Mouse (Mus musculus): Measurements from ENCODE around the gene Xrcc1. TPM values are rescaled to one million over a fixed set of nuclear protein-coding genes. Genes with fewer than 3 reads are reported as not detected.
A peak's percentile ranks its signal among the peaks of the same experiment; 100 is the strongest.

Gene Xrcc1
- polyA plus RNA-seq, 1 experiment from 2014 or later = 101 TPM

DNA sequence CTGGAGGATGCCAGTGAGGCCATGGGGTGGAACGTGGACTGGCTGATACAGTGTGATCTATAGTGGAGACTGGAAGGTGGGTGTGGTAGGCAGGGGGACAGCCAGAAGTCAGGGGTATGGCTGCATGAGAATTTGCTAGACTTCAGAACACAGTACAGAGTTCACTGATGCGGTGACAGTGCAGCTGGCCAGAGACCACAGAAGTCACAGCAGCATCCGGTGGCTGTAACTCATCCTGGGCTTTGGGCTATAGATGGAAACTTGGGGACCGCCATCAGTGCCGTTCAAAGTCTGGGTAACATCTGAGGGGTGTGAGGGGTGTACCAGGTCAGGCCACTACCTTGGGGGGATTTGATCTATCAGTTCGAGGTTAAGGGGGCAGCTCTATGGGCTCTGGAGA, 22.4 kb upstream of the Xrcc1 start:
- Histone ChIP-seq H3K9me3 (ENCODE audit: control insufficient read depth, low read length) (no peaks in the 10 kb centered on the region), H3K4me3 (ENCODE audit: low read depth, low read length) (no peak overlapping the region), H3K27ac (ENCODE audit: low read depth, low read length) (no peak overlapping the region), H3K4me2 (no peak overlapping the region), H3K4me1 (ENCODE audit: control insufficient read depth, insufficient read depth, low read length) (no peaks in the 10 kb centered on the region), H3K27me3 (ENCODE audit: control insufficient read depth, insufficient read depth, low read length) (no peaks in the 10 kb centered on the region), H3K36me3 (ENCODE audit: control insufficient read depth, insufficient read depth, low read length) (no peaks in the 10 kb centered on the region), H3K9ac (ENCODE audit: low read length) (no peak overlapping the region)
- WGBS = 89% methylated on average over 6 of the region's 6 CpGs
- DNase-seq (ENCODE audit: low spot score, missing footprints) (no peak), ATAC-seq (ENCODE audit: low FRiP score) (no peak)

DNA sequence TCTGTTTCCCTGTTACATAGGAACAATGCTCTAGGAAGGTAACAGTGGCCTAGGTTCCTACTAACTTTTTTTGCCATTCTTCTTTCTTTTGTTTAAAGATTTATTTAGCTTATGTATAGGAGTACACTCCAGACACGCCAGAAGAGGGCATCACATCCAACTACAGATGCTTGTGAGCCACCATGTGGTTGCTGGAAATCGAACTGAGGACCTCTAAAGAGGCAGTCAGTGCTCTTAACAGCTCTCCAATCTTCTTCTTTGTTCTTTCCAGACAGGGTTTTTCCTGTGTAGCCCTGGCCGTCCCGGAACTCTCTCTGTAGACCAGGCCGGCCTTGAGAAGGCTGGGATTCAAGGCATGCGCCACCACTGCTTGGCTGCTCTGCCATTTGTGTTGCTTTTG, 21.1 kb upstream of the Xrcc1 start:
- Histone ChIP-seq H3K36me3 (ENCODE audit: control insufficient read depth, insufficient read depth, low read length) (no peaks in the 10 kb centered on the region), H3K9ac (ENCODE audit: low read length) (no peak overlapping the region), H3K4me2 (no peak overlapping the region), H3K9me3 (ENCODE audit: control insufficient read depth, low read length) (no peaks in the 10 kb centered on the region), H3K27ac (ENCODE audit: low read depth, low read length) (no peak overlapping the region), H3K4me1 (ENCODE audit: control insufficient read depth, insufficient read depth, low read length) (peaks cover 5% of the 10 kb centered on the region), H3K4me3 (ENCODE audit: low read depth, low read length) (no peak overlapping the region), H3K27me3 (ENCODE audit: control insufficient read depth, insufficient read depth, low read length) (no peaks in the 10 kb centered on the region)
- no peak for ATAC-seq (ENCODE audit: low FRiP score)
- WGBS = 84% methylated on average over 6 of the region's 6 CpGs
- no peak for DNase-seq (ENCODE audit: low spot score, missing footprints)

DNA sequence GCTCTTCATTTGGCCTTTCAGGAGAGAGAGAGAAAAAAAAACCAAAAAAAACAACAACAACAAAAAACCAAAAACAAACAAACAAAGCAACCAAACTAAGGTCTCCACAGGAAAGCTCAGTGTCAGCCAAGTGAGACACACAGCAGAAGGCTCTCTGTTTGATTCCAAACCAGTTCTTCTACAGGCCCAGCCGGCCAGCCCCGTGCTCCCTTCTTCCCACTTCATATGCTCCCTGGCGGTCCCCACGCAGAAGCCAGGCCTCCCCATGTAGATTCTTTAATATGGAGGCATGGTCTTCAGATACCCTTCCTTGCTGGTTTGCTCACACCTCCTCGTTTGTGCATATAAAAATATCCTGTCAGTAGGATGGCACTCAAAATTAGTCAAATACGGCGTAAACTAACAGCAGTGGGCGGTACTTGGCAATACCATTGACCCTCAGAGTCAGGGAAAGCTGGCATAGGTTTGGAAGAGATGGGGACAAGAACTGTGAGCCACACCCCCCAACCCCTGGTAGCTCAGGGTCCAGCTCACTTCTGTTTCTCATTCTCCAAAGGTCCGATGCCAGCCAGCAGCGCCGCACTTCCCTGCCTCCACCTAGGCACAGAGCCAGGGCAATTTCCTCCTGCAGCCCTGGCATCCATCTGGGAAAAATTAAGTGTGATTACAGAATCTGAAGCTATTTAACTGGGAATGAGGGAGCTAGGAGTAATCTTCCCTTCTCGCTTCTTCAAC, 20.2 kb upstream of the Xrcc1 start:
- Histone ChIP-seq H3K27me3 (ENCODE audit: control insufficient read depth, insufficient read depth, low read length) (no peaks in the 10 kb centered on the region), H3K27ac (ENCODE audit: low read depth, low read length) (no peak overlapping the region), H3K9ac (ENCODE audit: low read length) (no peak overlapping the region), H3K4me2 (no peak overlapping the region), H3K9me3 (ENCODE audit: control insufficient read depth, low read length) (no peaks in the 10 kb centered on the region), H3K36me3 (ENCODE audit: control insufficient read depth, insufficient read depth, low read length) (no peaks in the 10 kb centered on the region), H3K4me3 (ENCODE audit: low read depth, low read length) (no peak overlapping the region), H3K4me1 (ENCODE audit: control insufficient read depth, insufficient read depth, low read length) (peaks cover 5% of the 10 kb centered on the region)
- DNase-seq (ENCODE audit: low spot score, missing footprints) (no peak), ATAC-seq (ENCODE audit: low FRiP score) (no peak)
- 91% methylated on average over 12 of the region's 12 CpGs for WGBS

- Histone ChIP-seq H3K36me3 (ENCODE audit: control insufficient read depth, insufficient read depth, low read length) (peaks cover 3% of the 10 kb centered on the region; the same call in 1 of the 2 replicates), H3K27ac (ENCODE audit: low read depth, low read length) (no peak overlapping the region), H3K4me1 (ENCODE audit: control insufficient read depth, insufficient read depth, low read length) (peaks cover 18% of the 10 kb centered on the region), H3K9ac (ENCODE audit: low read length) (no peak overlapping the region), H3K9me3 (ENCODE audit: control insufficient read depth, low read length) (no peaks in the 10 kb centered on the region), H3K4me3 (ENCODE audit: low read depth, low read length) (no peak overlapping the region), H3K4me2 (no peak overlapping the region), H3K27me3 (ENCODE audit: control insufficient read depth, insufficient read depth, low read length) (peaks cover 8% of the 10 kb centered on the region)
- DNase-seq (ENCODE audit: low spot score, missing footprints) (no peak), ATAC-seq (ENCODE audit: low FRiP score) (no peak)
- WGBS = 92% methylated on average over 11 of the region's 11 CpGs
Observed at GRCm38 (mm10) chr7:24528861-24529260, 17.2 kb upstream of the Xrcc1 start.

GRCm38 (mm10) chr7:24529580-24529979, 16.5 kb upstream of the Xrcc1 start:
- peaks cover 3% of the 10 kb centered on the region; the same call in 1 of the 2 replicates for H3K36me3 ChIP-seq (ENCODE audit: control insufficient read depth, insufficient read depth, low read length)
- WGBS = 58% methylated on average over 11 of the region's 11 CpGs
- no peak for DNase-seq (ENCODE audit: low spot score, missing footprints)
- peaks cover 20% of the 10 kb centered on the region for H3K4me1 ChIP-seq (ENCODE audit: control insufficient read depth, insufficient read depth, low read length)
- peak overlapping the region; percentile 75 for H3K9ac ChIP-seq (ENCODE audit: low read length)
- H3K9me3 ChIP-seq (ENCODE audit: control insufficient read depth, low read length) = no peaks in the 10 kb centered on the region
- 0 out of 2 replicates have a peak overlapping the region, but pooled peaks have one; percentile 67 for H3K27ac ChIP-seq (ENCODE audit: low read depth, low read length)
- peaks cover 12% of the 10 kb centered on the region for H3K27me3 ChIP-seq (ENCODE audit: control insufficient read depth, insufficient read depth, low read length)
- H3K4me3 ChIP-seq (ENCODE audit: low read depth, low read length) = peak overlapping the region; percentile 53
- H3K4me2 ChIP-seq = peak overlapping the region; percentile 76
- ATAC-seq (ENCODE audit: low FRiP score) = no peak

- H3K4me3 ChIP-seq (ENCODE audit: low read depth, low read length) = peak within 1 kb of the TSS; percentile 53
- WGBS = 1% methylated on average over 44 of the region's 44 CpGs
- H3K9ac ChIP-seq (ENCODE audit: low read length) = peak within 1 kb of the TSS; percentile 75
- peak within 1 kb of the TSS; percentile 67 for H3K27ac ChIP-seq (ENCODE audit: low read depth, low read length)
- H3K9me3 ChIP-seq (ENCODE audit: control insufficient read depth, low read length) = no peaks in the 10 kb centered on the region
- H3K27me3 ChIP-seq (ENCODE audit: control insufficient read depth, insufficient read depth, low read length) = peaks cover 12% of the 10 kb centered on the region
- H3K4me1 ChIP-seq (ENCODE audit: control insufficient read depth, insufficient read depth, low read length) = peaks cover 20% of the 10 kb centered on the region
- H3K36me3 ChIP-seq (ENCODE audit: control insufficient read depth, insufficient read depth, low read length) = peaks cover 5% of the 10 kb centered on the region; the same call in 1 of the 2 replicates
- peak; percentile 91 for ATAC-seq (ENCODE audit: low FRiP score)
- peak within 1 kb of the TSS; percentile 76 for H3K4me2 ChIP-seq
- DNase-seq (ENCODE audit: low spot score, missing footprints) = peak; percentile 100
Observed at GRCm38 (mm10) chr7:24530062-24530931, 15.8 kb upstream of the Xrcc1 start, which contains the start of gene Irgq. Gene Irgq, plus strand, starts transcription at chr7:24530689.

- Histone ChIP-seq H3K9me3 (ENCODE audit: control insufficient read depth, low read length) (no peaks in the 10 kb centered on the region), H3K27me3 (ENCODE audit: control insufficient read depth, insufficient read depth, low read length) (peaks cover 12% of the 10 kb centered on the region), H3K4me1 (ENCODE audit: control insufficient read depth, insufficient read depth, low read length) (peaks cover 20% of the 10 kb centered on the region), H3K36me3 (ENCODE audit: control insufficient read depth, insufficient read depth, low read length) (peaks cover 5% of the 10 kb centered on the region; the same call in 1 of the 2 replicates), H3K4me2 (peak overlapping the region; percentile 76), H3K9ac (ENCODE audit: low read length) (peak overlapping the region; percentile 75), H3K27ac (ENCODE audit: low read depth, low read length) (peak overlapping the region; percentile 50; the same call in 1 of the 2 replicates), H3K4me3 (ENCODE audit: low read depth, low read length) (peak overlapping the region; percentile 53)
- ATAC-seq (ENCODE audit: low FRiP score) (peak; percentile 74), DNase-seq (ENCODE audit: low spot score, missing footprints) (peak; percentile 97)
- WGBS = under 1% methylated on average over 43 of the region's 43 CpGs
Observed at GRCm38 (mm10) chr7:24531211-24531971, 14.7 kb upstream of the Xrcc1 start.

- DNase-seq (ENCODE audit: low spot score, missing footprints) = peak; percentile 86
- H3K36me3 ChIP-seq (ENCODE audit: control insufficient read depth, insufficient read depth, low read length) = peaks cover 5% of the 10 kb centered on the region; the same call in 1 of the 2 replicates
- 53% methylated on average over 28 of the region's 28 CpGs for WGBS
- H3K9ac ChIP-seq (ENCODE audit: low read length) = no peak overlapping the region
- peaks cover 20% of the 10 kb centered on the region for H3K4me1 ChIP-seq (ENCODE audit: control insufficient read depth, insufficient read depth, low read length)
- no peaks in the 10 kb centered on the region for H3K9me3 ChIP-seq (ENCODE audit: control insufficient read depth, low read length)
- peaks cover 12% of the 10 kb centered on the region for H3K27me3 ChIP-seq (ENCODE audit: control insufficient read depth, insufficient read depth, low read length)
- H3K4me3 ChIP-seq (ENCODE audit: low read depth, low read length) = no peak overlapping the region
- no peak overlapping the region for H3K27ac ChIP-seq (ENCODE audit: low read depth, low read length)
- peak overlapping the region; percentile 18; the same call in 1 of the 2 replicates for H3K4me2 ChIP-seq
- ATAC-seq (ENCODE audit: low FRiP score) = no peak
Observed at GRCm38 (mm10) chr7:24533031-24533571, 13.0 kb upstream of the Xrcc1 start.

All from midbrain, embryonic 11.5 days (tissue).